Mouse (Mus musculus) MEL (cell line): ENCODE measurements at regions not wholly inside any gene's neighbourhood (a gene's known extent, or its start where the extent isn't known, plus 50 kb on each side); places are given as distances from the start of the nearest gene placed in this dataset.

Experiments
- CHD2 ChIP-seq: IDR thresholded peaks from 2 replicates; pipeline ENCODE4 v1.6.1; 2011; ENCODE audit warnings: low read length, improper control_type of control experiment
- CTCF ChIP-seq, 3 experiments: IDR thresholded peaks in 2 of 3; conservative IDR thresholded peaks in 1 of 3; 2 replicates each; pipeline ENCODE4 v1.5.1; 2011 to 2012; ENCODE audit warnings: low read length in 3 of 3, low read depth in 2 of 3, mild to moderate bottlenecking in 2 of 3, improper control_type of control experiment in 1 of 3, inconsistent platforms in 1 of 3, mixed read lengths in 1 of 3, moderate library complexity in 1 of 3; ENCODE audit not compliant: control insufficient read depth in 1 of 3, insufficient read depth in 1 of 3, poor library complexity in 1 of 3, severe bottlenecking in 1 of 3
- E2F4 ChIP-seq: IDR thresholded peaks from 2 replicates; pipeline ENCODE4 v1.6.1; 2011; ENCODE audit warnings: low read depth, low read length, improper control_type of control experiment, borderline replicate concordance
- GABPA ChIP-seq: IDR thresholded peaks from 2 replicates; pipeline ENCODE4 v1.6.1; 2012; ENCODE audit warnings: low read depth, mild to moderate bottlenecking, inconsistent platforms, low read length, improper control_type of control experiment, moderate library complexity
- MAX ChIP-seq: IDR thresholded peaks from 2 replicates; pipeline ENCODE4 v1.6.1; 2011; ENCODE audit warnings: low read length, improper control_type of control experiment
- MEF2A ChIP-seq: IDR thresholded peaks from 2 replicates; pipeline ENCODE4 v1.6.1; 2014; ENCODE audit warnings: low read depth, mild to moderate bottlenecking, inconsistent platforms, low read length, improper control_type of control experiment; ENCODE audit not compliant: poor library complexity, insufficient replicate concordance, severe bottlenecking; ENCODE audit errors: extremely low read depth
- POLR2AphosphoS5 ChIP-seq: IDR thresholded peaks from 2 replicates; pipeline ENCODE4 v1.6.1; 2012; ENCODE audit warnings: low read depth, borderline replicate concordance, mild to moderate bottlenecking, inconsistent platforms, low read length, moderate library complexity, mixed read lengths

DNA sequence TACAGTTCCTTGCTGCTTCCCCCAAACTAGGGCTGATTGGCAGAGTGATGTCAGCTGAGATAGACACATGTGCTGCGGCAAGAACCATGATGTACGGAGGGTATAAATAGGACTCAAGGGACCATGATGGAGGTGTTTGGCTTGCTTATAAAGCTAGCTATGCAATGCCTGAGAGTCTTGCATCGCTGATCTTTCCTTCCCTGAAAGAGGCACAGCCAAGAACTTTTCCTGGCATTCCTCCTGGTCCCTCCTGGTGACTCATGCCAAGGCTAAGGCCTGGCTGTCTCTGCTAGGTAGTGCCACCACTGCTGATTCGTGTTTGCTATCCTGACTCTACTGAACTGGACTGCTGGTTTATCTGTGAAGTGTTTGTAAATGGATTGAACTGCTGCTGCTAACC lies 260.0 kb upstream of the Gm11114 start:
- TF ChIP-seq POLR2AphosphoS5 (no peak), MAX (no peak), CHD2 (no peak), GABPA (no peak), CTCF (IDR thresholded peaks at IDR 0.05 in 2 of 3, conservative IDR thresholded peaks at IDR 0.05 in 1 of 3; ENCODE audit: control insufficient read depth in 1 of 3, insufficient read depth in 1 of 3, low read depth in 2 of 3, low read length in 3 of 3, poor library complexity in 1 of 3, severe bottlenecking in 1 of 3) (no peak), E2F4 (no peak), MEF2A (no peak)
